Mouse (Mus musculus) forelimb bud, embryonic 11.5 days (tissue): ENCODE results near the gene Hs3st3a1.

ENCODE experiments used
- DNase-seq: peaks from one replicate; pipeline ENCODE4 v3.0.0-alpha.2; 2012; ENCODE audit warnings: low read depth, low spot score

Hs3st3a1 gene

GRCm38 (mm10) chr11:64489587-64490433 lies 54.7 kb downstream of the Hs3st3a1 start:
- DNase-seq, result no peak

DNA sequence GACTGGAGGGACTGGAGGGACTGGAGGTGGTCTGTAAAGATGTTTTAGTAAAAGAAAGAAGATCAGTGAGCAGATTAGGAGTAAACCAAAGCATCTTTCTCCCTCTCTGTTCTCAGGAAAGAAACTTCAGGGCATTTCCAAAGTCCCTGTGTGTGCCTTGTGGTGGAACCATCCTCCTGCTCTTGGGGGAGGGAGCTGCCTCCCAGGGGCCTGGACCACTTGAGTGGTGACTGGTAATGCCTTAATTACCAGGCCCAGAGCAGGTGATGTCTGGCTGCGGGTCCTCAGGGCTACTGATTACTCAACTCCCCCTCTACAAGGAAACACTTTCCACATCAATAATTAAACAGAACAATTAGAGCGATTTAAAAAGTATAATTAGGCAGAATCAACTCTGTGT lies 59.3 kb downstream of the Hs3st3a1 start:
- DNase-seq, result no peak

DNA sequence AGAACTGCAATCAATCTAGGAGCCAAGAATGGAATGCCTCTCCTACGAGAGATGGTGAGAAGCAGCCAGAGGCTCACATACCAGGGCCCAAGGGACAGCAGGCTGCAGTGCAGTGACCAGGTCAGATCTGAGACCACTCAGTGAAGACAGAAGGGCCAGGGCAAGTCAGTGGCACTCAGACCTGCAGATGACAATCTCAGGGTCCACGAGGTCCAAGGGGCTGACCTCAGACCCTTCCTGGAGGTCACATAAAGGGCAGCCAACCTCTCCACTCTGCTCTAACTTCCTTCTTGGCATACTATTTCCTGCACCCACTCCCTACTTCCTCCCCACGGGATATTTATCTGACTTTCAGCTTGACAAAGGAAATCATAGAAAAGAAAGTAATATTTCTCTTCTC lies 60.8 kb downstream of the Hs3st3a1 start:
- DNase-seq, result no peak

DNA sequence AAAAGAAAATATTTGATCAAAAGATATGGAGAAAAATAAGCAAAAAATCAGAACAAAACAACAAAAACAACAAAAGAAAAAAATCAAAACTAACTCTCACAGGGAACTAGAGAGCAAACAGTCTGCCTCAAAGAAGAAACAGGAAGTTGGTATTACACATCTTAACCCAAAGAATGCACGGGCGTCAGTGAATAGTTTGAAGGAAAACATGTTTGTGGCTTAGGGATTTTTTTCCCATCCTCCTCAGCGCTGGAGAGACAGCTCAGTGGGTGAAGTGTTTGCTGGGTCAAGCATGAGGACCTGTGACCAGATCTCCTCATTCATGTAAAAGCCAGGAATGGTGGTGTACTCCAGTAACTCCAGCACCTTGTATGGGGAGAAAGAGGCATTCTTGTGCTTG lies 61.5 kb downstream of the Hs3st3a1 start:
- DNase-seq, result no peak

GRCm38 (mm10) chr11:64500536-64501112 lies 65.5 kb downstream of the Hs3st3a1 start:
- DNase-seq, result no peak

- no peak for DNase-seq
These were observed 67.9 kb downstream of the Hs3st3a1 start for GRCm38 (mm10) chr11:64503040-64503439.

DNA sequence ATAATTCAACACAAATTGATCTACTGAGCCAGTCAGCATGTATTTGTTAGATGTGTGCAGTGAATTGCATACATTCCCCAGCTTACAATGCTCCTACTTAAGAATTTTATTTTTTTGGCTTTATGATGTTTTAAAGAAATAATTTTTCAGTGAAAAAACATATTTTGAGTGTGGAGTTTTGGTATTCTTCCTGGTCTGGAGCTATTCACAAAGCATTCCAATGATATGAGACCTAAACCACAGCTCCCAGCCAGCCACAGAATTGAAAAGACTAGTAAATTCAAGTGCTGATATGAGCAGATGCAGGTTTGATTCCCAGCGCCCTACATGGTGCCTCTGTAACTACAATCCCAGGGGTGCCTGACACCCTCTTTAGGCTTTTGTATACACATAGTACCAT lies 70.8 kb downstream of the Hs3st3a1 start:
- DNase-seq, result no peak

GRCm38 (mm10) chr11:64507024-64507423 lies 71.9 kb downstream of the Hs3st3a1 start:
- DNase-seq, result no peak

DNA sequence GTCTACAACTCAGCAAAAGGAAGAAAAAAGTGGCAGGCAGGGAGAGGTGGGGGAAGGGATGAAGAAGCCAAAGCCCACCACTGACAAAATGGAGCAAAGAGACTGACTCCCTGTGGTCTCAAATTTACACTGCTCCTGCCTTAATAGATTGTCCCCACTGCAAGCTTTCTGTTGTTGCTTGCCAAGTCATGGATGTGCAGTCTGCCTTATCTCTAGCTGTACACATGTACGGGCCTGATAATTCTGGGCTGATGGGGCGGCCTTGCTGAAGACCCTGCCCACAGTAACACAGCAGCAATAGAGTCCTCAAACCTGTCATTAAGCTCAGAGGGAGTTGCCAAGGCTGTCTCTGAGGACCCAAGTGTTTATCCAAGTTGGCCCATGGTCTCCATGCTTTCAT lies 74.0 kb downstream of the Hs3st3a1 start:
- DNase-seq, result no peak

- no peak for DNase-seq
These were observed 77.2 kb downstream of the Hs3st3a1 start for GRCm38 (mm10) chr11:64512301-64512700.

DNA sequence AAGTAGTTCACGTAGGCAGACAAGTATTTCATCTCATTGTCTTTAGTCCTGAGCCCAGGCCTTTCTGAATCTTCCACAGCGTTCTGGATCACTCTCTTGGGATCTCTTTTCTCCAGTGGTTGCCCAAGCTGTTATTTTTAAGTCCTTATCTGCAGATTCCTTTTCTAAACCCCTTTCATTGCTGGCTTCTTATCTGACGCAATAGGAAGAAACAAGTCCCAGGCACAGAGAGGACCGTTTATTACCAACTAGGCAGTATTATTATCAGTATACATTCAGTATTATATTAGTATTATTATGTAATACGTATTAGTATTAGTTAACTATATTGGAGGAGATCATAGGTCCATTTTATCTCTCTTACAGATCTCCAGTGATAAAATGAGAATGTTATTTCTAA lies 78.3 kb downstream of the Hs3st3a1 start:
- no peak for DNase-seq

DNA sequence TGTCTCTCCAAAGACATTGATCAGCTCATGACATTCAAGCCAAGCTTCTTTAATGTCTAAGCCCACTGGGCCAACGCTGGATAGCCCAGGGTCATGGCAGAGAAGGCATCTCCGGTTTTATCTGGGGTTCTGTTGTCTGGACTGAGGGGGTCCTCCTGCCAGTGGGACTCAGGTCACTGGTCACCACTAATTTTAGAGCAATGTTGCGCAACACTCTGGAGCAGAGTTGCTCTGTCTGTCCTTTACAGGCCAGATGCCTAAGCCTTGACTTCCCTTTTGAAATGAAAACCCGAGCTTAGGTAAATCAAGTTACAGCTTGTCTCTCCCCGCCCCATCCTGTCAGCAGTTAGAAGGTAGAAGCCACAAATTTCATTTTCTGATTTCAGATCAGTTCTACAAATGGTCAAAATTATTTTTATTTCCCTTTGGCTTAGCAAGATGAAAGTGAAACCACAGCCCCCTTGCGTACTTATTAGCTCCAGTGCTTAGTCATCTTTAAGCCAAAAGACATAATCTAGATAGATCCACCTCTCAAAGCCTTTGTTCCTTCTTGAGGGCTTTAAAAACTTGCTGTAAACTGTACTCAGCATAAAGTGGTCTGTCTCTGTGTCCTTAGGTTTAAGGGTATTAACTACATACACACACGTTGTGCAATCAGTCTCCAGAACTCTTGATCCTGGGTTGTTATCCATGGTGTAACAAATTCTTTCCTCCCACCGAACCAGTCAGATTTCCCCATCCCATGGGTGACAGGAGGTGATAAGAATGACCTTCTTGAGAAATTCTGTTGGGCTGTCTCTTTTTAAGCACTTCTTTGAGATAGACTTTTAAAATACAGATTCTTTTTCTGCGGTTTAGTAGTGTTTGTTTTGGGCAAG lies 81.8 kb downstream of the Hs3st3a1 start:
- DNase-seq, result no peak

DNA sequence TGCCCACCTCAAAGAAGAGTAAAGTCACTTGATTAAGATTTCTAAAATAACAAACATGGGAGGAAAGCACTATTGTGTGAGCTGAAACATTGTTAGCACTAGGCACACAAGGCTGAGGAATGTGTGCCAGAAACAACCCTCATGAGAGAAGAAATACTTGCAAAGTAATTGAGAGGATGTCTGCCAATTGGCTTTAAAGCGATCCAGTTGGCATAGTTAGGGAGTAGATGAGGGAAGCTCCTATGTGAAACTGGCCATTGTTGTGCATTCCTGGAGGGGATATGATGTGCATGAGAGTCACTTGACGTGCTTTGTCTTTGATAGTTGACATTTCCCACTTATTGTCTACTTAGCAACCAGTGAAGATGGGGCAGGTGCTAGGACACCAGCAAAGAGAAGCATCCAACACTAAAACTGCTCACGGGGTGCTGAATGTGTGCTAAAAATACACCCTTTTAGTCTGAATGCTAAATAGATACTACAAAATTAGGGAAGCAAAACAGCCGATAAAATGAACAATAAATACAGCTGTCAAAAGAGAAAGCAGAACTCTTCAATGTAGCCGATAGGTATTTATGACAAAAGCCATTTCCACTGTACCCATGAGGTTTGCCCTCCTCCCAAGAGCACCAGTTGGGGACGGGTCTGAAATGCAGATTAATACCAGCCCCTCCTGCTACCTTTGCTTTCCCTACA lies 83.2 kb downstream of the Hs3st3a1 start:
- DNase-seq, result no peak

DNA sequence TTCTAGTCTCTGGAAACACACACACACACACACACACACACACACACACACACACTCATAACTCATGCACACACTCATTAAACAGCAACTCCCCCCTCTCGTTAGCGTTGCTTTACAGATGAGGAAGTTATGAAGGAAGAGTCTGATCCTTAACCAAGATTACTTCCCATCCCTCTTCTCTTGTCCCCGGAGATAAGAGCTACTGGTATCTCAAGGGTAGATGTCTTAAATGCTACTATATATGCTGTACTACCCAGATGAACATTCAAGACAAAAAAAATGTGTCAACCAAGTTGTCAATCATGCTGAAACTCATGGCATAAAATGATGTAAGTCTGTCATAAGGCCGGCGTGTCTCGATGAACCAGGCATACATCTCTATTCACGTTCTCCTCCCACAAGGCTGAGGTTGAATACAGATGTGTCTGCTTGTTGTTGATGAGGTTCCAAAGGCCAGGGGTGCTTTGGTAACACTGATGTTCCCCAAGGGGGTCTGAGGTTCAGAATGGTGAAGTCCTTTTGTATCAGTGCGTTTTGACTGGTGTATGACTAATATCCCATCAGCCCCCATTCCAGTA lies 89.0 kb downstream of the Hs3st3a1 start:
- DNase-seq, result no peak

GRCm38 (mm10) chr11:64537230-64537629 lies 102.1 kb downstream of the Hs3st3a1 start:
- DNase-seq, result no peak

DNA sequence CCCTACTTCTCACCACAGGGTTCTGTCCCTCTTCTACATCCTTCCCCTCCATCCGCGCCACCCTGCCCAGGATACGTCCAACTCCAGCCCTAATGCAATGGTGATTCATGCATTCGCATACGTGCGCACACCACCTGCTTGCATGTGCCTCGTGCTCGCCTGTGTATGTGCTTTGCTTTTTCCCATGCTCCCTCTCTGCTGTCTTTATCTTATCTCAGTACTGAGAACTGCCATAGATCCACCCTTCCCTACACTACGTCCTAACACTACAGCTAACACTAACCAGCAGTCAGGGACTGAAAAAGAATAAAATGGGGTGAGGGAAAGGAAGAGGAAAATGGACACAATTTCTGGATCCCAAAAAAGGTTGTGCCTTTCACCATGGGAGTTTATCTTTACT lies 106.7 kb downstream of the Hs3st3a1 start:
- no peak for DNase-seq

DNA sequence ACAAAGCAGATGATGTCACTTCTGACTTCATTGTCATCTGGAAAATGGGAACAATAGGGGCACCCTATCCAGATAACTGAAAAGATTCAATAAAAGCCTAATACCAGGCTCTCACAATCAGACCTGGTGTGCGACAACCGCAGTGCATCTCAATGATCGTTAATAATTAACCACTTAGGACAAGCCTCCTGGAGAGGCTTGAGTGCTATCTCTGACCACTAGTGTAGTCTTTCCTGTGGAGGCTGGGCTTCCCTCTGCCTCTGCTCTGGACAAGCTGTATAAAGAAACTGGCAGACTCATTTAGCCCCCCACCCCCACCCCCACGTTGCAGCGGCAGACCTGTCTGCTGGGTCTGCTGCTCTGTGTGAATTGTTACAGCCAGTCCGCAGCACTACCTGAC lies 107.2 kb downstream of the Hs3st3a1 start:
- DNase-seq, result no peak

GRCm38 (mm10) chr11:64543181-64543641 lies 108.1 kb downstream of the Hs3st3a1 start:
- DNase-seq, result no peak

DNA sequence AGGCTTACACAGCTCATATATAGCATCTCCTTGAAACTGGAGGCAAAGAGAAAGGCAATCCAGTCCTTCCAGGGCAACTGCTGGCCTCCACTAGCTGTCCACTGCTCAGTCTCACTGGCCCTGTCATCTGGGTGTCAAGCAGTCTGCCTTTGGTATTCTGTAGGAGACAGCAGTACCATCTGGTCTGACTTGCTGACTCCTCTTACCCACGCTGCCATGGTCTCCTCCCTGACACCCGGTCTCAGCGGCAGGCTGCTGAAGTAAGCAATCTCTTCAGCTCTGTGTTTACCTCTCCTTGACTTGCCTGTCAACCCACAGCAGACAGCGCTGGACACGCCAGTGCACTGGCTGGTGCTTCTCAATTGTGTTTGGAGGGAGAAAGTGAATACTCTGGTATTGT lies 109.1 kb downstream of the Hs3st3a1 start:
- no peak for DNase-seq

DNA sequence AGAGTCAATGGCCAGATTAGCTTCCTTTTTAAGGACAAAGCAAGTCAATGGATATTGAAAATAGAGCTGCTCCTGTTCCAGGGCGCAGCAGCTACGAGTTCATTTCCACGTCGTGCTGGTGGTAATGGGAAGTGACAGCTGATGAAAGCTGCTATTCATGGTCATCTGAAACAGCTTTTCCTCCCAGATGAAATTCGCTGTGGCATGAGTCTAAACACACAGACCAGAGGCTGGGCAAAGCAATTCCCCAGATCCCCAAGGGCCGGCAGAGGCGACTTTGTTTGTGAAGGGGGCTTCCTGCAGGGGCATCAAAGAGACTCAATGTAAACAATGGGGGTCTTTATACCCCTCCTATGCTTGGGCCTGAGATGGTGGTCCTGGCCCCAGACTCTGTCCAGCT lies 114.2 kb downstream of the Hs3st3a1 start:
- peak; percentile 68 for DNase-seq

DNA sequence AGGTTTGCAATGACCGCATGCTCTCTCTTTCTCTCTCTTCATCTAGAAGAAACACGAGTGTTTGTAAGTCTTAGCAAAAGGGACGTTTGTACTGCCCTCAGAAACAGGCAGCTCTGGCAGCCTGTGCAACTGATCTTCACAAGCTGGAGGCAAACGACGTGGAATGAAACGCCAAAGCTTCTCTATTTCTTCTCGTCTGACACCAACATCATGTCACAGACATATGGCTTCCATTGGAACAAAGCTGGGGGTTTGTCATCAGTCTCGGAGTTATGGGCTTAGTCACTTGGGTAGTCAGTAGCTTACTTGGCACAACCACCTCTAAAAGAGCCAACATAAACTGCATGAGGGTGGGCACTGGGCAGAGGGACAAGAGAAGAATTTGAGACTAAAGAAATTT lies 114.8 kb downstream of the Hs3st3a1 start:
- DNase-seq, result no peak
